Mouse (Mus musculus) hindbrain, embryonic 11.5 days (tissue): ENCODE measurements around the gene Rps6ka5. TPM values are rescaled to one million over a fixed set of nuclear protein-coding genes. Genes with fewer than 3 reads are reported as not detected.

Experiments used
- ATAC-seq: fragments of 200-750 bp; cut with Nextera tagmentation; 2 replicates; pipeline ENCODE4 v1.8.0; 2017; ENCODE audit warnings: mild to moderate bottlenecking, moderate TSS enrichment, moderate library complexity; ENCODE audit not compliant: low FRiP score
- DNase-seq: peaks from one replicate; pipeline ENCODE4 v3.0.0-alpha.2; 2015; ENCODE audit warnings: low spot score
- H3K27ac ChIP-seq: fragments of 300-500 bp; sonication (generic); 2 replicates; pipeline ENCODE4 v1.5.1; 2014; ENCODE audit warnings: mild to moderate bottlenecking, low read depth, low read length
- H3K27me3 ChIP-seq: fragments of 300-500 bp; sonication (generic); 2 replicates; pipeline ENCODE4 v1.6.1; 2014; ENCODE audit warnings: mild to moderate bottlenecking, low read length, moderate library complexity, mixed read lengths; ENCODE audit not compliant: control insufficient read depth, insufficient read depth
- H3K36me3 ChIP-seq: fragments of 300-500 bp; sonication (generic); 2 replicates; pipeline ENCODE4 v1.6.1; 2014; ENCODE audit warnings: mild to moderate bottlenecking, low read length, moderate library complexity, mixed read lengths; ENCODE audit not compliant: control insufficient read depth, insufficient read depth
- H3K4me1 ChIP-seq: fragments of 300-500 bp; sonication (generic); replicated peaks from 2 replicates; pipeline ENCODE4 v1.6.1; 2014; ENCODE audit warnings: low read length, mixed read lengths; ENCODE audit not compliant: control insufficient read depth, insufficient read depth
- H3K4me2 ChIP-seq: fragments of 300-500 bp; sonication (generic); replicated peaks from 2 replicates; pipeline ENCODE4 v1.6.1; 2014; ENCODE audit warnings: mild to moderate bottlenecking, low read depth, low read length
- H3K4me3 ChIP-seq: fragments of 300-500 bp; sonication (generic); 2 replicates; pipeline ENCODE4 v1.5.1; 2014; ENCODE audit warnings: low read depth, low read length
- H3K9ac ChIP-seq: fragments of 300-500 bp; sonication (generic); 2 replicates; pipeline ENCODE4 v1.6.1; 2014; ENCODE audit warnings: low read depth, low read length
- H3K9me3 ChIP-seq: fragments of 300-500 bp; sonication (generic); 2 replicates; pipeline ENCODE4 v1.6.1; 2016; ENCODE audit warnings: low read length; ENCODE audit not compliant: control insufficient read depth
- WGBS: fragments of 180-500 bp; shearing (Covaris S2); extraction: QIAGEN DNeasy Blood & Tissue Kit; methylation state at CpG from one replicate; pipeline ENCODE4 v1.1.7; 2014; 5-methylcytosine and 5-hydroxymethylcytosine counted together
- polyA plus RNA-seq: library from polyadenylated mRNA; unstranded; fragments of >200 nt; fragmentation: Nextera tagmentation; extraction: Ambion mirVana; gene quantifications from 2 replicates; pipeline ENCODE4 v1.2.1, GENCODE M21; 2014

The Rps6ka5 gene
- polyA plus RNA-seq, 1 experiment from 2014 or later: 5.6 TPM

- ATAC-seq (no peak), DNase-seq (no peak)
- Histone ChIP-seq H3K9ac (no peak overlapping the region), H3K4me2 (no peak overlapping the region), H3K27me3 (no peaks in the 10 kb centered on the region), H3K4me3 (no peak overlapping the region), H3K4me1 (no peaks in the 10 kb centered on the region), H3K36me3 (no peaks in the 10 kb centered on the region), H3K27ac (no peak overlapping the region), H3K9me3 (no peaks in the 10 kb centered on the region)
- WGBS: 88% methylated on average over 9 of the region's 9 CpGs
These were observed 214.1 kb downstream of the Rps6ka5 start for GRCm38 (mm10) chr12:100512641-100513040.

- no peak overlapping the region for H3K4me2 ChIP-seq
- 83% methylated on average over 9 of the region's 9 CpGs for WGBS
- no peaks in the 10 kb centered on the region for H3K36me3 ChIP-seq
- no peaks in the 10 kb centered on the region for H3K27me3 ChIP-seq
- no peak overlapping the region for H3K27ac ChIP-seq
- ATAC-seq: no peak
- H3K9me3 ChIP-seq: no peaks in the 10 kb centered on the region
- no peak overlapping the region for H3K9ac ChIP-seq
- H3K4me3 ChIP-seq: no peak overlapping the region
- no peak for DNase-seq
- H3K4me1 ChIP-seq: no peaks in the 10 kb centered on the region
These were observed 217.0 kb downstream of the Rps6ka5 start for GRCm38 (mm10) chr12:100509615-100510282.

GRCm38 (mm10) chr12:100508668-100509067 lies 218.1 kb downstream of the Rps6ka5 start:
- ATAC-seq (no peak), DNase-seq (no peak)
- H3K4me2 ChIP-seq: no peak overlapping the region
- H3K27ac ChIP-seq: no peak overlapping the region
- H3K27me3 ChIP-seq: no peaks in the 10 kb centered on the region
- H3K4me1 ChIP-seq: no peaks in the 10 kb centered on the region
- H3K36me3 ChIP-seq: no peaks in the 10 kb centered on the region
- H3K4me3 ChIP-seq: no peak overlapping the region
- H3K9me3 ChIP-seq: no peaks in the 10 kb centered on the region
- H3K9ac ChIP-seq: no peak overlapping the region
- 89% methylated on average over 5 of the region's 5 CpGs for WGBS

GRCm38 (mm10) chr12:100505484-100505883 lies 221.3 kb downstream of the Rps6ka5 start:
- no peaks in the 10 kb centered on the region for H3K36me3 ChIP-seq
- no peak overlapping the region for H3K9ac ChIP-seq
- H3K4me1 ChIP-seq: no peaks in the 10 kb centered on the region
- ATAC-seq (no peak), DNase-seq (no peak)
- H3K27me3 ChIP-seq: no peaks in the 10 kb centered on the region
- no peak overlapping the region for H3K27ac ChIP-seq
- H3K9me3 ChIP-seq: no peaks in the 10 kb centered on the region
- H3K4me2 ChIP-seq: no peak overlapping the region
- WGBS: 93% methylated on average over 1 of the region's 1 CpGs
- H3K4me3 ChIP-seq: no peak overlapping the region

- WGBS: 91% methylated on average over 2 of the region's 2 CpGs
These were observed 222.2 kb downstream of the Rps6ka5 start for GRCm38 (mm10) chr12:100504585-100504984.

GRCm38 (mm10) chr12:100503659-100504058 lies 223.1 kb downstream of the Rps6ka5 start:
- ATAC-seq: no peak

More at GRCm38 (mm10) chr12:100504585-100504984, 222.2 kb downstream of the Rps6ka5 start:
- H3K27me3 ChIP-seq: no peaks in the 10 kb centered on the region
- H3K4me3 ChIP-seq: no peak overlapping the region
- no peak overlapping the region for H3K4me2 ChIP-seq
- ATAC-seq: no peak
- H3K27ac ChIP-seq: no peak overlapping the region
- no peaks in the 10 kb centered on the region for H3K36me3 ChIP-seq
- no peak overlapping the region for H3K9ac ChIP-seq
- H3K9me3 ChIP-seq: no peaks in the 10 kb centered on the region
- no peaks in the 10 kb centered on the region for H3K4me1 ChIP-seq
- DNase-seq: no peak

GRCm38 (mm10) chr12:100502544-100502943 lies 224.2 kb downstream of the Rps6ka5 start:
- WGBS: 92% methylated on average over 3 of the region's 3 CpGs
- Histone ChIP-seq H3K27ac (no peak overlapping the region), H3K9me3 (no peaks in the 10 kb centered on the region), H3K9ac (no peak overlapping the region), H3K36me3 (no peaks in the 10 kb centered on the region), H3K4me2 (no peak overlapping the region), H3K27me3 (no peaks in the 10 kb centered on the region), H3K4me1 (no peaks in the 10 kb centered on the region), H3K4me3 (no peak overlapping the region)
- DNase-seq: no peak
- no peak for ATAC-seq

More at GRCm38 (mm10) chr12:100503659-100504058, 223.1 kb downstream of the Rps6ka5 start:
- WGBS: 92% methylated on average over 4 of the region's 4 CpGs
- Histone ChIP-seq H3K27me3 (no peaks in the 10 kb centered on the region), H3K27ac (no peak overlapping the region), H3K4me2 (no peak overlapping the region), H3K9me3 (no peaks in the 10 kb centered on the region), H3K36me3 (no peaks in the 10 kb centered on the region), H3K9ac (no peak overlapping the region), H3K4me3 (no peak overlapping the region), H3K4me1 (no peaks in the 10 kb centered on the region)
- DNase-seq: no peak

GRCm38 (mm10) chr12:100501261-100501660 lies 225.5 kb downstream of the Rps6ka5 start:
- Histone ChIP-seq H3K4me1 (no peaks in the 10 kb centered on the region), H3K4me3 (no peak overlapping the region), H3K9ac (no peak overlapping the region), H3K27me3 (no peaks in the 10 kb centered on the region), H3K27ac (no peak overlapping the region), H3K4me2 (no peak overlapping the region), H3K9me3 (no peaks in the 10 kb centered on the region), H3K36me3 (no peaks in the 10 kb centered on the region)
- DNase-seq (no peak), ATAC-seq (no peak)
- WGBS: 80% methylated on average over 4 of the region's 4 CpGs

- no peak overlapping the region for H3K27ac ChIP-seq
- 92% methylated on average over 13 of the region's 13 CpGs for WGBS
- no peak overlapping the region for H3K4me3 ChIP-seq
- H3K9me3 ChIP-seq: no peaks in the 10 kb centered on the region
- H3K27me3 ChIP-seq: no peaks in the 10 kb centered on the region
- no peak overlapping the region for H3K9ac ChIP-seq
- ATAC-seq (no peak), DNase-seq (no peak)
- H3K4me2 ChIP-seq: no peak overlapping the region
- H3K4me1 ChIP-seq: no peaks in the 10 kb centered on the region
- 0 out of 2 replicates have a peak, but pooled peaks cover 2% of the 10 kb centered on the region for H3K36me3 ChIP-seq
These were observed 227.3 kb downstream of the Rps6ka5 start for GRCm38 (mm10) chr12:100499469-100499868.
